Mouse (Mus musculus) kidney, embryonic 16.5 days (tissue): ENCODE data around the gene Map6d1. TPM values are rescaled to one million over a fixed set of nuclear protein-coding genes. Genes with fewer than 3 reads are reported as not detected.

Source experiments
- ATAC-seq: fragments of 200-750 bp; cut with Nextera tagmentation; 2 replicates; pipeline ENCODE4 v1.8.0; 2017; ENCODE audit warnings: moderate TSS enrichment; ENCODE audit not compliant: low FRiP score, low TSS enrichment
- H3K27ac ChIP-seq: fragments of 300-500 bp; sonication (generic); 2 replicates; pipeline ENCODE4 v1.5.1; 2014; ENCODE audit warnings: low read length
- H3K27me3 ChIP-seq: fragments of 300-500 bp; sonication (generic); 2 replicates; pipeline ENCODE4 v1.6.1; 2014; ENCODE audit warnings: low read length, control low read depth, mixed read lengths; ENCODE audit not compliant: insufficient read depth
- H3K36me3 ChIP-seq: fragments of 300-500 bp; sonication (generic); 2 replicates; pipeline ENCODE4 v1.6.1; 2014; ENCODE audit warnings: low read length, control low read depth, mixed read lengths; ENCODE audit not compliant: insufficient read depth
- H3K4me1 ChIP-seq: fragments of 300-500 bp; sonication (generic); 2 replicates; pipeline ENCODE4 v1.6.1; 2014; ENCODE audit warnings: low read length, control low read depth, mixed read lengths; ENCODE audit not compliant: insufficient read depth
- H3K4me2 ChIP-seq: fragments of 300-500 bp; sonication (generic); replicated peaks from 2 replicates; pipeline ENCODE4 v1.6.1; 2014; ENCODE audit warnings: low read depth, low read length
- H3K4me3 ChIP-seq: fragments of 300-500 bp; sonication (generic); 2 replicates; pipeline ENCODE4 v1.5.1; 2014; ENCODE audit warnings: mild to moderate bottlenecking, low read length
- H3K9ac ChIP-seq: fragments of 300-500 bp; sonication (generic); replicated peaks from 2 replicates; pipeline ENCODE4 v1.6.1; 2014; ENCODE audit warnings: low read length
- H3K9me3 ChIP-seq: fragments of 300-500 bp; sonication (generic); 2 replicates; pipeline ENCODE4 v1.6.1; 2016; ENCODE audit warnings: low read length, control low read depth
- WGBS: fragments of 180-500 bp; shearing (Covaris S2); extraction: QIAGEN DNeasy Blood & Tissue Kit; methylation state at CpG from one replicate; pipeline ENCODE4 v1.1.7; 2014; 5-methylcytosine and 5-hydroxymethylcytosine counted together
- polyA plus RNA-seq: library from polyadenylated mRNA; unstranded; fragments of >200 nt; fragmentation: Nextera tagmentation; extraction: Ambion mirVana; gene quantifications from 2 replicates; pipeline ENCODE4 v1.2.1, GENCODE M21; 2015

Map6d1 gene
- polyA plus RNA-seq, 1 experiment from 2014 or later: 0.29 TPM

GRCm38 (mm10) chr16:20238646-20239045 lies 2.5 kb downstream of the Map6d1 start:
- Histone ChIP-seq H3K4me3 (no peak overlapping the region), H3K4me2 (no peak overlapping the region), H3K9me3 (no peaks in the 10 kb centered on the region), H3K4me1 (no peaks in the 10 kb centered on the region; the same call in none of the 2 replicates), H3K36me3 (no peaks in the 10 kb centered on the region), H3K27me3 (no peaks in the 10 kb centered on the region; the same call in 1 of the 2 replicates), H3K9ac (no peak overlapping the region), H3K27ac (no peak overlapping the region)
- ATAC-seq: no peak
- 83% methylated on average over 4 of the region's 4 CpGs for WGBS

- H3K27me3 ChIP-seq: no peaks in the 10 kb centered on the region; the same call in 1 of the 2 replicates
- H3K36me3 ChIP-seq: no peaks in the 10 kb centered on the region
- H3K9me3 ChIP-seq: no peaks in the 10 kb centered on the region
- H3K4me2 ChIP-seq: no peak overlapping the region
- 67% methylated on average over 4 of the region's 4 CpGs for WGBS
- no peak overlapping the region for H3K4me3 ChIP-seq
- H3K9ac ChIP-seq: no peak overlapping the region
- H3K4me1 ChIP-seq: no peaks in the 10 kb centered on the region; the same call in none of the 2 replicates
- ATAC-seq: peak; percentile 36; the same call in 1 of the 2 replicates
- 0 out of 2 replicates have a peak overlapping the region, but pooled peaks have one; percentile 8 for H3K27ac ChIP-seq
Observed at GRCm38 (mm10) chr16:20237426-20237825, 3.7 kb downstream of the Map6d1 start.

GRCm38 (mm10) chr16:20234406-20234805 lies 6.8 kb downstream of the Map6d1 start:
- Histone ChIP-seq H3K4me2 (no peak overlapping the region), H3K36me3 (peaks cover 24% of the 10 kb centered on the region), H3K27ac (no peak overlapping the region), H3K27me3 (no peaks in the 10 kb centered on the region), H3K4me3 (no peak overlapping the region), H3K9ac (no peak overlapping the region), H3K9me3 (no peaks in the 10 kb centered on the region), H3K4me1 (no peaks in the 10 kb centered on the region; the same call in 1 of the 2 replicates)
- no peak for ATAC-seq
- WGBS: 44% methylated on average over 4 of the region's 4 CpGs

GRCm38 (mm10) chr16:20228167-20228566 lies 13.0 kb downstream of the Map6d1 start:
- no peak overlapping the region for H3K9ac ChIP-seq
- no peaks in the 10 kb centered on the region for H3K9me3 ChIP-seq
- H3K27me3 ChIP-seq: no peaks in the 10 kb centered on the region
- no peak overlapping the region for H3K4me3 ChIP-seq
- 93% methylated on average over 5 of the region's 5 CpGs for WGBS
- H3K36me3 ChIP-seq: peaks cover 56% of the 10 kb centered on the region
- ATAC-seq: no peak
- no peak overlapping the region for H3K4me2 ChIP-seq
- no peak overlapping the region for H3K27ac ChIP-seq
- H3K4me1 ChIP-seq: no peaks in the 10 kb centered on the region

- Histone ChIP-seq H3K4me3 (no peak overlapping the region), H3K27me3 (no peaks in the 10 kb centered on the region), H3K4me1 (no peaks in the 10 kb centered on the region), H3K9me3 (no peaks in the 10 kb centered on the region), H3K9ac (no peak overlapping the region), H3K36me3 (peaks cover 63% of the 10 kb centered on the region), H3K27ac (no peak overlapping the region), H3K4me2 (no peak overlapping the region)
- WGBS: 78% methylated on average over 6 of the region's 6 CpGs
- ATAC-seq: no peak
Observed at GRCm38 (mm10) chr16:20227504-20227903, 13.7 kb downstream of the Map6d1 start.

GRCm38 (mm10) chr16:20226676-20227075 lies 14.5 kb downstream of the Map6d1 start:
- WGBS: 93% methylated on average over 4 of the region's 4 CpGs
- peaks cover 69% of the 10 kb centered on the region for H3K36me3 ChIP-seq
- ATAC-seq: no peak

GRCm38 (mm10) chr16:20222726-20223125 lies 18.4 kb downstream of the Map6d1 start:
- H3K27ac ChIP-seq: no peak overlapping the region
- H3K27me3 ChIP-seq: no peaks in the 10 kb centered on the region
- no peak overlapping the region for H3K9ac ChIP-seq
- H3K4me1 ChIP-seq: no peaks in the 10 kb centered on the region
- ATAC-seq: no peak
- H3K4me2 ChIP-seq: no peak overlapping the region
- 95% methylated on average over 6 of the region's 6 CpGs for WGBS
- H3K36me3 ChIP-seq: peaks cover 63% of the 10 kb centered on the region
- no peak overlapping the region for H3K4me3 ChIP-seq
- H3K9me3 ChIP-seq: no peaks in the 10 kb centered on the region

More at GRCm38 (mm10) chr16:20226676-20227075, 14.5 kb downstream of the Map6d1 start:
- Histone ChIP-seq H3K4me3 (no peak overlapping the region), H3K27ac (no peak overlapping the region), H3K9me3 (no peaks in the 10 kb centered on the region), H3K27me3 (no peaks in the 10 kb centered on the region), H3K4me1 (no peaks in the 10 kb centered on the region), H3K4me2 (no peak overlapping the region), H3K9ac (no peak overlapping the region)

GRCm38 (mm10) chr16:20213591-20214226 lies 27.4 kb downstream of the Map6d1 start:
- Histone ChIP-seq H3K36me3 (peaks cover 58% of the 10 kb centered on the region), H3K4me1 (no peaks in the 10 kb centered on the region), H3K9me3 (no peaks in the 10 kb centered on the region), H3K27me3 (no peaks in the 10 kb centered on the region), H3K4me2 (no peak overlapping the region), H3K27ac (no peak overlapping the region), H3K9ac (no peak overlapping the region), H3K4me3 (no peak overlapping the region)
- ATAC-seq: no peak
- WGBS: 91% methylated on average over 3 of the region's 3 CpGs

GRCm38 (mm10) chr16:20199501-20200201 lies 41.5 kb downstream of the Map6d1 start:
- no peaks in the 10 kb centered on the region for H3K4me1 ChIP-seq
- H3K27ac ChIP-seq: no peak overlapping the region
- WGBS: 87% methylated on average over 5 of the region's 5 CpGs
- no peaks in the 10 kb centered on the region for H3K27me3 ChIP-seq
- no peaks in the 10 kb centered on the region for H3K9me3 ChIP-seq
- no peak overlapping the region for H3K4me2 ChIP-seq
- H3K36me3 ChIP-seq: peaks cover 72% of the 10 kb centered on the region
- H3K9ac ChIP-seq: no peak overlapping the region
- H3K4me3 ChIP-seq: no peak overlapping the region
- 0 out of 2 replicates have a peak, but pooled peaks have one; percentile 35 for ATAC-seq

- H3K4me2 ChIP-seq: no peak overlapping the region
- WGBS: 96% methylated on average over 5 of the region's 5 CpGs
- ATAC-seq: no peak
- no peaks in the 10 kb centered on the region for H3K27me3 ChIP-seq
- H3K9ac ChIP-seq: no peak overlapping the region
- H3K4me3 ChIP-seq: no peak overlapping the region
- no peaks in the 10 kb centered on the region for H3K9me3 ChIP-seq
- peaks cover 77% of the 10 kb centered on the region for H3K36me3 ChIP-seq
- H3K27ac ChIP-seq: no peak overlapping the region
- no peaks in the 10 kb centered on the region for H3K4me1 ChIP-seq
Observed at GRCm38 (mm10) chr16:20196962-20197361, 44.2 kb downstream of the Map6d1 start.
